Mouse (Mus musculus) spleen, postnatal 36 days (tissue): Measurements from ENCODE around the gene Mms19.
A peak's percentile ranks its signal among the peaks of the same experiment; 100 is the strongest.
"Not testable (repeated sequence)": the region's sequence is repeated elsewhere in the genome, so short reads cannot be mapped to it uniquely, and the experiment has no call there.

Experiments used
- DNase-seq, 2 experiments: peaks; one replicate each; pipeline ENCODE4 v3.0.0; 2022; ENCODE audit warnings: low spot score in 2 of 2, mixed read lengths in 1 of 2

Mms19 gene

GRCm38 (mm10) chr19:41933179-41934086, 47.5 kb downstream of the Mms19 start, which contains the start of the genes Exosc1 and Zdhhc16:
Gene Exosc1 (minus strand): TSS chr19:41933423.
Gene Zdhhc16 (plus strand): TSS chr19:41933480.
- peak; percentile 98 to 99 for DNase-seq

GRCm38 (mm10) chr19:41932686-41933085, 48.3 kb downstream of the Mms19 start:
- peak in 1 of 2 experiments; percentile 32 for DNase-seq

- no peak for DNase-seq
These were observed 60.4 kb downstream of the Mms19 start for GRCm38 (mm10) chr19:41920412-41921067.

DNA sequence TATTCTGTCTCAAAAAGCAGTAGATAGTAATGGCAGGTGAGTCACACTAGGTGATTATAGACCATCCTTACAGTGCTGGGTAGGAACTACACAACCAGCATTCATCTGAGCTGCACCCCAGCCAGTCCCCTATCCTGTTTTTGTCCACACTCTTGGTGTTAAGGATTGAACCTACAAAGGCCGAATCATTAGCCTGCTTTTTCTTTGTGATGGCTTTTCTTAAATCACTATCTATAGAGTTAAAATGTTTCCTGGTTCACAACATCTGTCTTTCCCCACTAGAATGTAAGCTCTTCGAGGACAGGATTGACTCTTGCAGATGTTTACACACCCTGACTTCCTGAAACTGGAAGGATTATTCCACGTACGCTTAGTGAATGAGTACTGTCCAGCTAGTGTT, 61.5 kb downstream of the Mms19 start:
- no peak for DNase-seq

GRCm38 (mm10) chr19:41916853-41917252, 64.1 kb downstream of the Mms19 start:
- DNase-seq: peak in 1 of 2 experiments; percentile 31

DNA sequence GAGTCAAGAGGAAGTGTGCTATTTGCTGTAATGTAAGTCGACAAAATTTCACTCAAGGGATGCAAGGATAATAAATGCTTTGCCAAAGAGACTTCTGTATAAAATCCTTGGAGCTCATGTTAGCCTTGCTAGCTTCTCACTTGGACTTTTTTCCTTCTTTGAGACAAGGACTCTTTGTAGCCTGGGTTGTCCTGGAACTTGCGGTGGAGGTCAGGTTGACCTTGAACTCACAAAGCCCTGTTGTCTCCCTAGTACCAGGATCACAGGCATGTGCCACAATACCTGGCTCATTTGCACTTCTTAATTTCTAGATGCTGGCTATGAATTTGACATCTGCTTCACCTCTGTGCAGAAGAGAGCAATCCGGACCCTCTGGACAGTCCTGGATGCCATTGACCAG, 65.7 kb downstream of the Mms19 start:
- DNase-seq: no peak

- not testable (repeated sequence) for DNase-seq
These were observed 66.4 kb downstream of the Mms19 start for GRCm38 (mm10) chr19:41914592-41914882.

GRCm38 (mm10) chr19:41913774-41914591, 67.0 kb downstream of the Mms19 start:
- no peak for DNase-seq

GRCm38 (mm10) chr19:41912121-41913080, 68.6 kb downstream of the Mms19 start:
- DNase-seq: peak; percentile 41 to 45

DNA sequence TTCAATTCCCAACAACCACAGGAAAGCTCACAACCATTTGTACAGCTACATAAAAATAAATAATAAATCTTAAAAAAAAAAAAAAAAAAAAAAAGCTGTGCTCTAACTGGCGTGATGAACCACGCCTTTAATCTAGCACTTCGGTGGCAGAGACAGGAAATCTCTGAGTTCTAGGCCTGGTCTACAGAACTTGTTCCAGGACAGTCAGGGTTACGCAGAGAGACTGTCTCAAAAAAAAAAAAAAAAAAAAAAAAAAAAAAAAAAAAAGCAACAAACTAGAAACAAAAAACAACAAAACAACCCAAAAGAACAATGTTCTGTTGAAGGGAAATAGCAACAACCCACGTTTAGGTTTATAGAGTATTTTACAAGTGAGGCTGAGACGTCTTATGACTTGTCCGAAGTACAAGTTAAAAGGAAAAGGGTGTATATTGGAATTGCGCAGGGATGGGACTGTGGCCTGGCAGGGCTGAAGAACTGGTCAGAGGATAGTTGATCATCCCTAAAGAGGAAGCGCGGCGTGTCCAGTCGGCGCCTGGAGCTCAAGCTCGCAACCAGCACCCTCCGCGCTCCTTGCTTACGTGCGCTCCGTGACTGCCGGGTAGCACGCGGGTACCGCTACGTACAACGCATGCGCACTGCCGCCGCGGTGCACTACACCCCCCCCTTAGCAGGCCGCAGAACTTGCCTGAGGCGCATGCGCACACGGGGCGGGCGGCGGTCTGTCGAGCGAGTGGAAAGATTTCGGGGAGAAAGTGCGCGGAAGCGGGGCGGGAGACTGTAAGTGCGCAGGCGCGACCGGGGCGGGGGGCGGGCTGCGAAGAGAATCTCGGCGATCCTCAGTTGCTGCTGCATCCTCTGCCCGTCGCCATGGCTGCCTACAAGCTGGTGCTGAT, 69.5 kb downstream of the Mms19 start, which contains the start of gene Pgam1:
Gene Pgam1, plus strand, starts transcription at position 746 of the 896 bp plus-strand sequence.
- DNase-seq: peak; percentile 97

GRCm38 (mm10) chr19:41910396-41910795, 70.6 kb downstream of the Mms19 start:
- DNase-seq: no peak

DNA sequence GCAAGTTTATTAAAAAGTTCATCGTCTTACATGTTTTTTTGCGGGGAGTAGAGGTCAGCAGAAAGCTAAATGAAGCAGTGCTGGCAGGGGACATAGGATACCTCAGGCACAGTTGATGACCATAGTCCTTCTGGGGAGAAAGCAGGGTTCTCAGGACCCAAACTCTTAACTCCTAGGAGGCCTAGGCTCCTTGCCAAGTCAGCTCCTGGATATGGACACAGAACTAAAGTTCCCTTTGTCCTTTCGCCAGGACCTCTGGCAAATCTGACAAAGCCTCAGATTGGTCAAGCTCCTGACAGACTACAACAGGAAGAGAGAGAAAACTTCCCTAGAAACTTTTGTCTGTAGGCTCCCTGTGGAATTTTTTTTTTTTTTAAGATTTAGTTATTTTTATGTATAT, 72.2 kb downstream of the Mms19 start:
- no peak for DNase-seq

DNA sequence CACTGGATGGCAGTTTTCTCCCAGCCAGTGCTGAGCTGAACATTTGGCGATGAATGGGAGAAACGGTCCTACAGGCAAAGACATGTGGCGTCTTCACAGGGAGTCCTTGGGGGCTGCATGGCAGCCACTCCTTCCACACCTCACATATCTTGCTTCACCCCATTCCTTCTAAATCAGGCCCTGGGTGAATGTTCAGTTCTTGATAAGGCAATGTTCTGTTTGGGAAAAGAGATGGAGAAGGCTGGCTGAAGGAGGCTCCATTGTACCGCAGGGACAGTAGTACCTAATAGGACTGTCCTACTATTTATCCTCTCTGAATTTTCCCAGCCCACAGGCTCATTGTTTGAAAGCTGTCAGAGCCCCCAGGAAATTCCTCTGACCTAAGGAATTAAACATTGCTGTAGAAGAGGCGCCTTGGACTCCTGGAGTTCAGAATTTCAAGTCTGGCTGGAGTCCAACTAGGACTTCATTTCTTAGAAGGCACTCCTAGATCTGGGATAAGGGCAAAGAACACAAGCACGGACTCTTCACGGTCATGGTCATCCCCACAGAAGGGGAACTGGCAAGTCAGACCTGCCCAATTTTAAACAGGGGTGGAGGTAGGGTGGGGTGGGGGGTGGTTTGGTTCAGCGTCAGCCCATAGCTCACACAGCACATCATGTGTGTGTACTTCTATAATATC, 73.7 kb downstream of the Mms19 start:
- DNase-seq: no peak

GRCm38 (mm10) chr19:41906311-41907078, 74.5 kb downstream of the Mms19 start:
- DNase-seq: no peak

DNA sequence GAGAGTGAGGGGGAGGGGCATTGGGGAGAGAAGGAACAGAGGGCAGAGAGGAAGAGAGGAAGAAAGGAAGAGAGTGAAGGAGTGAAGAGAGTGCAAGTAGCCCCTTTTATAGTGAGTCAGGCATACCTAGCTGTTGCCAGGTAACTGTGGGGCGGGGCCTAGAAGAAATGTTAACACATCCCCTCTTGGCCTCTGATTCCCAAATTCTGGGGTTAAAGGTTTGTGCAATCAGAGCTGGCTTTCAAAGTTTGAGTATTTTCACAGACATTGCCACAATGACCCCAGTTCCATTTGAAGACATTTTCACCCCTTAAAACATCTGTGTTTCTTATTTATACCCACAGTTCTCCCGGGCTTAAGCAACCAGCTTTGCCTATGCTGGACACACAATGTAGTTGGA, 75.7 kb downstream of the Mms19 start:
- DNase-seq: no peak

DNA sequence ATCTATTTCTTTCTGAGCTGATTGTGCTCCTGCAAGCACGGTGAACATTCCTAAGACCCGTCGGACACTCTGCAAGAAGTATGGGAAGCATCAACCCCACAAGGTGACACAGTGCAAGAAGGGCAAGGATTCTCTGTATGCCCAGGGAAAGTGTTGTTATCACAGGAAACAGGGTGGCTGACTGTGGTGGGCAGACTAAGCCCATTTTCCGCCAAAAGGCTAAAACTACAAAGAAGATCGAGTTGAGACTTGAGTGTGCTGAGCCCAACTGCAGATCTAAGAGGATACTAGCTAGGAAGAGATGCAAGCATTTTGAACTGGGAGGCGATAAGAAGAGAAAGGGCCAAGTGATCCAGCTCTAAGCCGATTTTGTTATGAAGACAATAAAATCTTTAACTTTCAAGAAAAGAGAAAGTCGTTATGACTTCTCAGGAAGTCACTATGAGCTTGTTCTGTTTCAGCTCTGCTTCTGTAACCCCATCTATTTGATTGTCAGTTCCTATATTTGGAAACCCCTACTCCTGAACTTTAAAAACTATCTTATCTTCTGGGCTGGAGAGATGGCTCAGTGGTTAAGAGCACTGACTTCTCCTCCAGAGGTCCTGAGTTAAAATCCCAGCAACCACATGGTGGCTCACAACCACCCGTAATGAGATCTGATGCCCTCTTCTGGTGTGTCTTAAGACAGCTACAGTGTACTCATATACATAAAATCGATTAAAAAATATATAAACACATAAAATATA, 77.9 kb downstream of the Mms19 start:
- no peak for DNase-seq

DNA sequence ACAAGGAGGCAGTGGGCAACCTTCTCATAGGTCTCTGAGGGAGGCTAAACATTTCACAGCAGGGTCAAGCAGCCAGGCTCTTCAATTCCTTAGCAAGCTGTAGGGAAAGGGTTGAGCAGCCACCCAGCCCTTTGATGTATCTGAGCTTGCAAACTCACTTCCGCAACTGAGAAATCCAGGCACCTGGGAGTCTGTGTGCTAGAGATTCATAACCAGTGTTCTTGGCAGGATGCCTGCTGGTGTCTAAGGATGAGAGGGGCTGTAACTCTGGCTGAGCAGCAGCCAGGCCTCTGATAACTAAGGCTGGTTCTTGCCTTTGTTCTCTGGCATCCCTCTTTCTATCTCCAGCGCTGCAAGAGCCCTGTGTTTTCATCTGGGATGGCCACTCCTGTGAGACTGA, 79.3 kb downstream of the Mms19 start:
- DNase-seq: no peak
